Mouse (Mus musculus): ENCODE measurements around the gene Fgfrl1.

Gene Fgfrl1

DNA sequence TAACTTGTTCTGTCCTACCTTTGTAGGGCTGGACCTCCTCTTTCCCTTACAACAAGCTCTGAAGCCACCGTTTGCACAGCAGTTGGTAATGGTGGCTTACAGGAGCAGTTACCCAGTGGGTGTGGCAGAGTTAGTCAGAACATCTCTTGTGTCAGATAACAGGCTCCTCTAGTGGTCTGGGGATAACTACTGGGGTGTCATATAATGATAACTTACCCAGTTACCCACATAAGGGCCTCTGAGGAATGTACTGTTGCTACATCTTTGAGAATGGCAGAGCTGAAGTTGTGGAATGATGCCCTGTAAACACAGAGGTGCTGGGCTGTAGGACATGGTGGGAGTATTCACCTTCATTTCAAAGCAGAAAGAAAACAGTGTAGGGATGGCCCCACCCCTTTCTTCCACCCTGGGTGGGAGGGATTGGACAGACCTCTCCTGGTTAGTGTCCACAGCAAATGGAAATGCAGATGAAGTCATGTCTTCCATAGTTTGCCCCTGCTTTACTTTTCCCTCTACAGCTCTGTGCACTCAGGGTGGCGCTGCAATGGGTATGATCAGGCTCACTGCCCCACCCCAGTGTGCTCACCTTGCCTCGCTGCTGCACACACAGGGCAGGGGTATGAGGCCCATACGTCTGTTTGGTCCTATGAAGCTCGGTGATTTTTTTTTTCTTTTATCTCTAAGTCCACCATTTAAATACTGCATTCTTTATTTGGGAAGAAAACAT lies 15.2 kb upstream of the Fgfrl1 start:
- Histone ChIP-seq H3K27me3 (ENCODE audit: control insufficient read depth, insufficient read depth, low read length, poor library complexity, severe bottlenecking) (no peaks in the 10 kb centered on the region), H3K36me3 (ENCODE audit: control insufficient read depth, insufficient read depth, low read length, poor library complexity, severe bottlenecking) (no peaks in the 10 kb centered on the region)
- DNase-seq (ENCODE audit: low read depth, low spot score) = no peak

DNA sequence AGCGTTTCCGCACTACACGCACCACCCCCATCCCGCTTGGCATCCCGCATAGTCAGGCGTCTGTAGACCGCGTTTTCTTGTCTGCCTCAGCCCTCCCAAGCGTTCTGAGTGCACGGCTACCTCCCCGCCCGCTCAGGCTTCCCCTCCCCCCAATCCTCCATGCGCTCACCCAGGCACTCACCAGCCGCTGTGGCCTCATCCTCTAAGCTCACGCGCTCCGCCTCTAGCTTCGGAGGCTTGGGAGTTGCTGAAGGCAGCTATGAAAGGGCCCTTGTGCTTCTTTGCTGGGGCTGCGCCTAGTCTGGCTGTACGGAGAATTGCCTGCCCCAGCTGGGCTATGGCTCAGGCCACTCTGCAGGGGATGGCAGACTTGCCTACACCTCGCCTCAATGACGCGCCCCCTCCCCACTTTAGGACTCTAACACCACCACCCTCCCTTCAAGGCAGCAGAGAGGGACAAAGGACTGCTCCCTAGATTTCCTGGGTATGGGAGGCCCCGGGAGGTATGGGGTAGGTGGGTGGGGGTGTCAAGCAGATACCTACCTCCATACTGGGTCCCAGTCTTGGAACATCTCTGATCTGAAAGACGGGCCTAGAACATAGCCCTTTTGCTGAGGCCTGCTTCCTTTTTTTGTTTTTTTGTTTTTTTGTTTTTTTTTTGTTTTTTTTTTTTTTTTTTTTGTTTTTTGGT lies 14.4 kb upstream of the Fgfrl1 start:
- DNase-seq (ENCODE audit: low read depth, low spot score) = no peak
- Histone ChIP-seq H3K36me3 (ENCODE audit: control insufficient read depth, insufficient read depth, low read length, poor library complexity, severe bottlenecking) (no peaks in the 10 kb centered on the region), H3K27me3 (ENCODE audit: control insufficient read depth, insufficient read depth, low read length, poor library complexity, severe bottlenecking) (no peaks in the 10 kb centered on the region)

DNA sequence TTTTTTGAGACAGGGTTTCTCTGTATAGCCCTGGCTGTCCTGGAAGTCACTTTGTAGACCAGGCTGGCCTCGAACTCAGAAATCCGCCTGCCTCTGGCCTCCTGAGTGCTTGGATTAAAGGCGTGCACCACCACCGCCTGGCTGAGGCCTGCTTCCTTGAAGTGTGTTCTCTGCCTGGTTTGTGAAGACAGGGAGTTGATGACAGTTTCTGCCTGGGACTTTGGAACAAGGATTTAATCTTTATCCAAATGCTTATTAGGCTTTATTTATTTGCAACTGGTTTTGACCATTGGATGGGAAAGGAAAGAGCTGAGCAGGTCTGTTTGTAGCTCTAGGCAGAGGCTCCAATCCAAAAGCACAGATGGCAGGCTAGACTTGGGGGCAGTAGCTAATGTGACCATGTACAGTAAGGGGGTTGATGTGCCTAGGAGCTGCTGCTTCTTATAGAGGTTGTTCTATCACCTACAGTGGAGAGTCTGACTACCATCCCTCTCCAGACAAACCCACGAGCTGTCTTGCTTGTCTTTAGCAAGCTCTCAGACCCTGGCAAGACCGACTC lies 13.8 kb upstream of the Fgfrl1 start:
- Histone ChIP-seq H3K27me3 (ENCODE audit: control insufficient read depth, insufficient read depth, low read length, poor library complexity, severe bottlenecking) (no peaks in the 10 kb centered on the region), H3K36me3 (ENCODE audit: control insufficient read depth, insufficient read depth, low read length, poor library complexity, severe bottlenecking) (no peaks in the 10 kb centered on the region)
- no peak for DNase-seq (ENCODE audit: low read depth, low spot score)

DNA sequence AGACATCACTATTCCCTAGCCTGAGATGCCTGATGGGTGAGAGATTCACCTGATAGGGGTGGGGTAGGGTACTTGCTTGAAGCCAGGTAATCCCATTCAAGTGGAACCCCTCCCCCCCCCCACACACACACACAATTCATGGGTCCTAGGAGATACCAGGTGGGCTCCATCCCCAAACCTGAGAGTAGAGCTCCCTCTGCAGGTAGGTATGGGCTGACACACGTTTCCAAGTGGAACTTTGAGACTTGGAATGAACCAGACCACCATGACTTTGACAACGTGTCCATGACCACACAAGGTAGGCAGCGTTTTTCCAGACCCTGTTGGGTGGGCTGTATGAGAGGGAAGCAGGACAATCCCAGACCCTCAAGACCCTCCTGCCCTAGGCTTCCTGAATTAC lies 12.3 kb upstream of the Fgfrl1 start:
- no peaks in the 10 kb centered on the region for H3K27me3 ChIP-seq (ENCODE audit: control insufficient read depth, insufficient read depth, low read length, poor library complexity, severe bottlenecking)
- DNase-seq (ENCODE audit: low read depth, low spot score) = peak; percentile 40
- H3K36me3 ChIP-seq (ENCODE audit: control insufficient read depth, insufficient read depth, low read length, poor library complexity, severe bottlenecking) = no peaks in the 10 kb centered on the region

DNA sequence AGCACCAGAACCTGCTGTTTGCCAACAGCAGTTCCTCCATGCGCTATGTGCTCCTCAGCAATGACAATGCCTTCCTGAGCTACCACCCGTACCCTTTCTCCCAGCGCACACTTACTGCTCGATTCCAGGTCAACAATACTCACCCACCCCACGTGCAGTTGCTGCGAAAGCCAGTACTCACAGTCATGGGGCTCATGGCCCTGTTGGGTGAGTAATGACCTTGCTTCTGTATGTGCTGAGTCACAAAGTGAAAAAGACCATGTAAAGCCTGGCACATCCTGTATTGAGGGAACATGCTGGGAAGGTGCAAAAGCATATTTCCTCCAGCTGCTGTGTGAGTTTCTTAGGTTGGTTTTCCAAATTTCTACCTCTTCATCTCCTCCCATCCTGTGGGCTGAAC lies 11.3 kb upstream of the Fgfrl1 start:
- no peak for DNase-seq (ENCODE audit: low read depth, low spot score)
- Histone ChIP-seq H3K36me3 (ENCODE audit: control insufficient read depth, insufficient read depth, low read length, poor library complexity, severe bottlenecking) (no peaks in the 10 kb centered on the region), H3K27me3 (ENCODE audit: control insufficient read depth, insufficient read depth, low read length, poor library complexity, severe bottlenecking) (no peaks in the 10 kb centered on the region)

DNA sequence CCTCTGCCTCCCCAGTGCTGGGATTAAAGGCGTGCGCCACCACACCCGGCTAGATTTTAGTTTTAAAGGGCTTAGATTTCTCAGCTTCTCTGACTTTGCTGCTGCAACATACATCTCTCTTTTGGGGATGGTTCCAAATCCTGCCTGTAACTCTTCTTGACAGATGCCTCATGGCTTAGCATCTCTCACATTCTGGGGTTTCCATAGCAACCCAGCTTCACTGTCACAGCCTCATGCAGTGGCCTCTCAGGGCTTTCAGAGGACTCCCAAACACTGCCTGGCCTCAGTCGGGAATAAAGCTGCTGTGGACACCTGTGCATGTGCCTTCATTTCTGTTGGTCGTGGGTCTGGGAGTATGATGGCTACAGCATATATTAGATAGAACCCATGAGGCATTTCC lies 3.1 kb upstream of the Fgfrl1 start:
- DNase-seq (ENCODE audit: low read depth, low spot score) = no peak
- Histone ChIP-seq H3K36me3 (ENCODE audit: control insufficient read depth, insufficient read depth, low read length, poor library complexity, severe bottlenecking) (no peaks in the 10 kb centered on the region), H3K27me3 (ENCODE audit: control insufficient read depth, insufficient read depth, low read length, poor library complexity, severe bottlenecking) (no peaks in the 10 kb centered on the region)

DNA sequence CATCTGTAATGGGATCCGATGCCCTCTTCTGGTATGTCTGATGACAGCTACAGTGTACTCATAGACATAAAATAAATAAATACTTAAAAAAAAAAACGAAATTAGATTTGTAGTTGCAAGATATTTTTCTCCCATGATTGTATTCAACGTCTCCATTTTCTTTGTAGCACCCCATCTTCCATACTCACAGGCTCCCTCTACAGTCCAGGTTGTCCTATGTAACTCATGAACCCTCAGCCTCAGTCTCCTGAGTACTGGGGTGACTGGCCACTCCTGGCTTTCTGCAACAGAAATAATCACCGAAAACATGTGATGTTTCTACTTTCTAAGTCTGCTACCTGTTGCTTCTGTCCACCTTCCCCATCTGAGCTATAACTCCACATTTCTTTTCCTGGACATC lies 1.0 kb upstream of the Fgfrl1 start:
- no peaks in the 10 kb centered on the region for H3K36me3 ChIP-seq (ENCODE audit: control insufficient read depth, insufficient read depth, low read length, poor library complexity, severe bottlenecking)
- peak; percentile 51 for DNase-seq (ENCODE audit: low read depth, low spot score)
- H3K27me3 ChIP-seq (ENCODE audit: control insufficient read depth, insufficient read depth, low read length, poor library complexity, severe bottlenecking) = no peaks in the 10 kb centered on the region; the same call in 1 of the 2 replicates

DNA sequence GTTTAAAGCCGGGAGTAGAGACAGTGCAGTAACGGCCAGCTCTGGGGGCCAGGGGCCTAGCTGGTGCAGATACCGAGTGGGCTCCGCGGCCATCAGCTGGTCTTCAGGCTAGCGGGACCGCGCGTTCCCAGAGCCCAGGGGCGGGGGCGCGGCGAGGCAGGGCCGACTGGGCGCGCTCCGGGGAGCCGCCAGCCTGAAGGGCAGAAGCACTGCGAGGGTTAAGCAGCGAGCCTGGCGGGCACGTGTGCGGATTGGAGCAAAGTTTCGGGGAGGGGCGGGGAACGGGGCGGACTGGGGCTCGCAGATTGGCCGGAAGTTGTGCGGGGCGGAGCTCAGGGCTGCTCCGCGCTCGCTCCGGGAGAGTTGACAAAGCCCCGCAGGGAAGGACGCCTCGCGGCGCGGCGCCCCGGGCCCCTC lies 1.7 kb downstream of the Fgfrl1 start:
- DNase-seq (ENCODE audit: low read depth, low spot score) = peak; percentile 92
- H3K27me3 ChIP-seq (ENCODE audit: control insufficient read depth, insufficient read depth, low read length, poor library complexity, severe bottlenecking) = no peaks in the 10 kb centered on the region; the same call in 1 of the 2 replicates
- H3K36me3 ChIP-seq (ENCODE audit: control insufficient read depth, insufficient read depth, low read length, poor library complexity, severe bottlenecking) = no peaks in the 10 kb centered on the region

DNA sequence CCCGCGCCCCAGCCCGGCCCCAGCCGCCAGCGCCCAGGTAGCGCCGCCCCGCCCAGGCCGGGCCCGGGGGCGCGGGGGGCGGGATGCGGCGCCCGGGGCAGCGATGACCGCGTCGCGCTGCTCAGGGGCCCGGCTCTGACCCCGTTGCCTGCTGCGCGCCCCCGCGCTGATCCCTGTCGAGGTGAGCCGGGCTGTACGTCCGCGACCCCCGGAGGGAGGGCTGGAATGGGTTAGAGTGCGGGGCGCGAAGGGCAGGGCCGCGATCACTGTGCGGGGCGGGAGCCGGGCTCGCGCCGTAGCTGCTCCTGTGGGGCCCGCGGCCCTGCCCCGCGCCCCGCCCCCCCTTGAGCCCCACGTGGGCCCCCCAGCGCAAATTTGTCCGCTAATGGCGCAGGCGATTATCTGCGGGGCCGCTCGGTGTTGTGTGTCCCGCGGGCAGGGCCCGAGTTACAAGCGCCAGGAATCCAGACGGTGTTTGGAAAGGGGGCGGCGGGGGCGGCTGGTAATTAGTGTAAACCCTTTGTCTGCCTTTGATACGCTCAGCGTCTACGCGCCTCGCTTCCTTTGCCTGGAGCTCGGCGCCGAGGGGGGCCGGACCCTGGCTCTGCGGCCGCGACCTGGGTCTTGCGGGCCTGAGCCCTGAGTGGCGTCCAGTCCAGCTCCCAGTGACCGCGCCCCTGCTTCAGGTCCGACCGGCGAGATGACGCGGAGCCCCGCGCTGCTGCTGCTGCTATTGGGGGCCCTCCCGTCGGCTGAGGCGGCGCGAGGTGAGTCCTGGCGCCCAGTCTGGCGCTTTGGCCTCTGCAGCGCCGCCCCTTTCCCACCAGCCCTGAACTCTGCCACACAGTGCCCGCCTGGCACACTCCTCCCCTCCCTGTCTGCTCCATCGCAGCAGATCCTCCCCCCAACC lies 2.4 kb downstream of the Fgfrl1 start:
- no peaks in the 10 kb centered on the region; the same call in 1 of the 2 replicates for H3K27me3 ChIP-seq (ENCODE audit: control insufficient read depth, insufficient read depth, low read length, poor library complexity, severe bottlenecking)
- peak; percentile 43 for DNase-seq (ENCODE audit: low read depth, low spot score)
- H3K36me3 ChIP-seq (ENCODE audit: control insufficient read depth, insufficient read depth, low read length, poor library complexity, severe bottlenecking) = no peaks in the 10 kb centered on the region

DNA sequence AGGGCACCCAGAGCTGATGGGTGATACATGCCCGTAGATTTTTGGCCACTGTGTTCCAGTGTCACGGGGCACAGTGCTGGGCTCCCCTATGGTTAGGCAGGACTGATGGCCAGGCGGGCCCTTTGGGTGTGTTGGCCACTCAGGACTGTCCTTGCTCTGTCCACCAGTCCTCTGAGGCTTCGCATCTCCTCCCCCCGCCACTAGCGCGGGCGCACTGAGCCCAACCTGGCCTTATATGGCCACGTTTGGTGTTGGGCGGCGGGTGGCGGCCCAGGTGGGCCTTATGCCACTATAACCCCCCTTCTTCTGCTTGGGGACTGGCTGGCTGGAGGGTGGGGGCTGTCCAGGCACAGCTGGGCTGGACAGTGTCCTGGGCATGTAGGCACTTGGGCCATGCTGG lies 3.7 kb downstream of the Fgfrl1 start:
- Histone ChIP-seq H3K27me3 (ENCODE audit: control insufficient read depth, insufficient read depth, low read length, poor library complexity, severe bottlenecking) (no peaks in the 10 kb centered on the region; the same call in 1 of the 2 replicates), H3K36me3 (ENCODE audit: control insufficient read depth, insufficient read depth, low read length, poor library complexity, severe bottlenecking) (no peaks in the 10 kb centered on the region)
- DNase-seq (ENCODE audit: low read depth, low spot score) = no peak

DNA sequence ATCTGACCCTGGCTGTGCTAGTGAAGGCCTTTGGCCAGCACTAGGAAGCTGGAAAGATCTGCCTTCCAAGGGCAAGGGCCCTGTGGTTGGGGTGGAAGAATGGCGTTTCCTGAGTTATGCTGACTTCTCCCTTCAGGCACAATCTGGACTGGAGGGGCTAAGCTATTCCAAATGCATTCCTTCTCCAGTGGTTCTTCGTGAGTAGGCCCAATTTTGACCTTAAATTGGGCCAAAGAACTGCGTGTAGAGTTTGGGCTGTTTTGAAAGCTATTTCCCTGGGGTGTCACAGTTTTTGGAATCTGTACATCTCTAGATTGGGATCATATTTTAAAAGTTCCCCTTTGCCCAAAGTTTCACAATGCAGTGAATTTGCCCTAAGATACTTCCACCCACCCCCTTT lies 4.4 kb downstream of the Fgfrl1 start:
- no peaks in the 10 kb centered on the region for H3K36me3 ChIP-seq (ENCODE audit: control insufficient read depth, insufficient read depth, low read length, poor library complexity, severe bottlenecking)
- H3K27me3 ChIP-seq (ENCODE audit: control insufficient read depth, insufficient read depth, low read length, poor library complexity, severe bottlenecking) = no peaks in the 10 kb centered on the region; the same call in 1 of the 2 replicates
- DNase-seq (ENCODE audit: low read depth, low spot score) = no peak

DNA sequence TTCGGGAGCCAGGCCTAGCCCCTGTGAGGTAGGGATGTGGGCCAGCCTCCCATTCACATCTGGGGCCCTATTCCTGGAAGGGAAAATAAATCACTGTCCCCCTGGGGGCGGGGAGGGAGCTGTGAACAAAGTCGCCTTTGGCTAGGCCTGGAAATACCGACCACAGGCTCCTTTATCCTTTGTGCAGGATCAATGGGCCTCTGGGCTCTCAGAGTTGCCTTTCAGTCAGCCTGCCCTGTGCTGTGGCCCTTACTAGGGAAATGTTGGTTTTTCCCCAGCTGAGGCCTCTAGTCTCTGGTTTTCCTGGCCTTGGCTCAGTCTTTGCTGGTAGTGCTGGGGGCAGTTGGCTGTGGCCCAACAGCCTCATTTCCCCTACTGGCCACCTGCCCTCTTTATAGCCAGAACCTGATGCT lies 5.2 kb downstream of the Fgfrl1 start:
- Histone ChIP-seq H3K36me3 (ENCODE audit: control insufficient read depth, insufficient read depth, low read length, poor library complexity, severe bottlenecking) (no peaks in the 10 kb centered on the region), H3K27me3 (ENCODE audit: control insufficient read depth, insufficient read depth, low read length, poor library complexity, severe bottlenecking) (no peaks in the 10 kb centered on the region; the same call in 1 of the 2 replicates)
- no peak for DNase-seq (ENCODE audit: low read depth, low spot score)

DNA sequence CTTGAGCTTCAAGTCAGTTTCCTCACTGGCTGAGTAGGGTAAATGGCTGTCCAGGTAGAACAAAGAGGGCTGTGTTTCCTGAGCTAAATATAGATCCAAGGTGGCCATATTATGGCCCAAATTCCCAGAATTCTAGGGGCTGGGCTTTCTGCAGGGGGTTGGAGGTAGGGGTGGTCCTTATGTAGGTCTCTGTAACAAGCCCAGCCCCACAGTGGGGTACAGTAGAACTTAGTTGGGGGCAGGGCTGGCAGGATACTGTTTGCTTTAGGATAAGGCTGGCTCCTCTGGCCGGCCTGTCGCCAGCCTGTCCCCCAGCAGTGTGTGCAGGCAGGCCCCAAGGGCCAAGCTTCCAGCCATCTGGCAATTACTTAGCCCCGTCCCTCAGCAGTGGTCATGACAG lies 8.2 kb downstream of the Fgfrl1 start:
- Histone ChIP-seq H3K27me3 (ENCODE audit: control insufficient read depth, insufficient read depth, low read length, poor library complexity, severe bottlenecking) (no peaks in the 10 kb centered on the region; the same call in 1 of the 2 replicates), H3K36me3 (ENCODE audit: control insufficient read depth, insufficient read depth, low read length, poor library complexity, severe bottlenecking) (no peaks in the 10 kb centered on the region)
- no peak for DNase-seq (ENCODE audit: low read depth, low spot score)

DNA sequence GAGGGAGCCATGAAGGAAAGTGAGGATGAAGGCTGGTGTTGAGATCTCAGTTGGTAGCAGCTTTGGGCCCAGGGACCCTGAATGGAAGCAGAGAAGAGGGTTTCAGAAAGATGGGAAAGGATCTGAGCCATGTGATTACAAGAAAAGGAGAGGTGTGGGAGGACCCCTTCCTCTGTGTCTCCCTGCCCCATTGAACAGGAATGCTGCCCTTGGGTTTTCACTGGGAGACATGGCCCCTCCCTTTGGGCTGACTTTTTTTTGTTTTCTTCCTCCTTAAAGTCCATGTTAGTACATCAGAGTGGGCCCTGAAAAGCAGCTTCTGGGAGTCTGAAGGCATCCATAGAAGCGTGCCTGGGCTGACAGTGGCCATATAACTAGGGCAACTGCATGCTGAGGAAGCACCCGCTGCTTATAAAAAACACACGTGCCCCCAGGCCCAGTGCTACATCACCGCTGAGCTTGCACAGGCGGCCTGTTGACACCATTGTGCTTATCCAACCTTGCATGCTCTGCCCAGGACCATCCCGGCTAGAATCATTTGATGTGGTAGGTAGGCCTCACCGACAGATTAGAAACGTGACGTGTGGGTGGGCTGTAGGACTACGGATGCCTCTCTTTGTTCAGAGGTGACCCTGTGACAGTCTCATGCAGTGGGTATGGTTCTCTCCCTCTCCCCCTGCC lies 9.3 kb downstream of the Fgfrl1 start:
- no peaks in the 10 kb centered on the region for H3K36me3 ChIP-seq (ENCODE audit: control insufficient read depth, insufficient read depth, low read length, poor library complexity, severe bottlenecking)
- no peaks in the 10 kb centered on the region for H3K27me3 ChIP-seq (ENCODE audit: control insufficient read depth, insufficient read depth, low read length, poor library complexity, severe bottlenecking)
- no peak for DNase-seq (ENCODE audit: low read depth, low spot score)

Measured in splenic B cell, adult 2 months (primary cell).